Mouse (Mus musculus) small intestine, adult 2 months (tissue): ENCODE data around the gene Ifit3b. TPM values are rescaled to one million over a fixed set of nuclear protein-coding genes. Genes with fewer than 3 reads are reported as not detected.

Experiments
- H3K27ac ChIP-seq: fragments of 200-500 bp; 2 replicates; pipeline ENCODE4 v1.5.1; 2012; ENCODE audit warnings: low read depth, low read length, control low read depth, inconsistent platforms; ENCODE audit not compliant: insufficient read depth
- H3K27me3 ChIP-seq: fragments of 200-500 bp; 2 replicates; pipeline ENCODE4 v1.6.1; 2012; ENCODE audit warnings: mild to moderate bottlenecking, moderate library complexity, low read length, inconsistent platforms; ENCODE audit not compliant: control insufficient read depth, insufficient read depth
- H3K36me3 ChIP-seq: fragments of 200-500 bp; 2 replicates; pipeline ENCODE4 v1.6.1; 2012; ENCODE audit warnings: mild to moderate bottlenecking, low read length, control low read depth, inconsistent platforms; ENCODE audit not compliant: control insufficient read depth, insufficient read depth
- H3K4me1 ChIP-seq: fragments of 200-500 bp; 2 replicates; pipeline ENCODE4 v1.6.1; 2012; ENCODE audit warnings: low read length, inconsistent platforms, mixed read lengths; ENCODE audit not compliant: control insufficient read depth, insufficient read depth, insufficient read length
- H3K4me3 ChIP-seq: fragments of 200-500 bp; 2 replicates; pipeline ENCODE4 v1.5.1; 2012; ENCODE audit warnings: low read depth, mild to moderate bottlenecking, control low read depth, inconsistent platforms, low read length, moderate library complexity
- CTCF ChIP-seq: fragments of 200-500 bp; IDR thresholded peaks from 2 replicates; pipeline ENCODE4 v1.5.1; 2012; ENCODE audit warnings: low read depth, mild to moderate bottlenecking, control low read depth, inconsistent platforms, low read length, moderate library complexity, mixed read lengths; ENCODE audit not compliant: insufficient replicate concordance, insufficient read length; ENCODE audit errors: extremely low read depth
- POLR2A ChIP-seq: fragments of 200-500 bp; IDR thresholded peaks from 2 replicates; pipeline ENCODE4 v1.6.1; 2012; ENCODE audit warnings: low read depth, mild to moderate bottlenecking, control low read depth, inconsistent platforms, low read length, moderate library complexity
- WGBS: fragments of 180-500 bp; shearing (Covaris S2); methylation state at CpG from one replicate; pipeline ENCODE4 v1.1.7; 2018; 5-methylcytosine and 5-hydroxymethylcytosine counted together
- polyA plus RNA-seq: library from polyadenylated mRNA; depleted of rRNA; stranded (reverse); fragments of >200 nt; gene quantifications from 2 replicates; pipeline ENCODE4 v1.2.3, GENCODE M21; 2012; rRNA removed

Gene Ifit3b
- polyA plus RNA-seq, 1 experiment, result 0.90 TPM

DNA sequence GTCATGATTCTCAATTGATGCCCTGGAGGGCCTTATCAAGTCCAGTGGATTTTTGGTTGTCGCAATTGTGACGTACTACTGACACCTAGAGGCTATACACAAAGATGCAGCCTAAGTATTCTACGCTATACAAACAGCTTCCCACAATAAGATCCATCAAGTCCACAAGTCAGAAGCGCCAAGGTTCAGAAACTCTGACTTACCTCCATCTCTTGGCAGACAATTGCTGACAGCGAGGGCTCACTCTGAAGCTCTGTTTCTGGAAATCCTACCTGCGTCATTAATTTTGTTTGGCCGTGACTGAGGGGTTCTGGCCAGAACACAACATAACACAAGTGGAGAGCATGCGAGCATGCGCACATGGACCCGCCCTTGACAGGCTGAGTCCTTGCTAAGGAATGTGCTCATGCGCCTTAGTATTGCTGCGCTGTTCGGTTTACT is 54.3 kb downstream of the Ifit3b start:
- H3K36me3 ChIP-seq, result no peaks in the 10 kb centered on the region
- 10% methylated on average over 13 of the region's 13 CpGs for WGBS
- H3K27ac ChIP-seq, result no peak overlapping the region
- no peaks in the 10 kb centered on the region for H3K27me3 ChIP-seq
- H3K4me3 ChIP-seq, result peak overlapping the region; percentile 59
- no peaks in the 10 kb centered on the region for H3K4me1 ChIP-seq
- TF ChIP-seq CTCF, result no peak
- no peak for TF ChIP-seq POLR2A

DNA sequence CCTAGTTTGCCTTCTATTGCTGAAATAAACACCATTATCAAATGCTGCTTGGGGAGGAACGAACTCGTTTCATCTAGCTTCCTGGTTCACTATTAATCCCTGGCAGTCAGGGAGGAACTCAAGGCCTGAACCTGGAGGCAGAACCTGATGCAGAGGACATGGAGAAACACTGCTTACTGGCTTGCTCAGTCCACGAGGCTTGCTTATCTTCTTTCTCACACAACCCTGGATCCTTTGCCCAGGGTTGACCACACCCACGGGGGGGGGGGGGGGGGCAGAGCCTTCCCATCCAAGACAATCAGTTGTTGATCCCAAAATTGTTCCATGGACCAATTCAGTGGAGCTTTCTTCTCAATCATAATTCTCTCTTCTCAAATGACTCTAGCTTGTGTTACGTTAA is 55.0 kb downstream of the Ifit3b start:
- Histone ChIP-seq H3K27ac (no peak overlapping the region), H3K27me3 (no peaks in the 10 kb centered on the region), H3K4me3 (no peak overlapping the region), H3K4me1 (no peaks in the 10 kb centered on the region), H3K36me3 (no peaks in the 10 kb centered on the region)
- TF ChIP-seq CTCF (no peak), POLR2A (no peak)
- 31% methylated on average over 5 of the region's 5 CpGs for WGBS

Other genes starting within 250 kb of the Ifit3b start
- gene Ch25h, start 132.8 kb upstream of the Ifit3b start, polyA plus RNA-seq, result 6.6 and 7.6 TPM in 2 replicates
- gene Lipa, start 80.5 kb upstream of the Ifit3b start, polyA plus RNA-seq, result 17.9 and 21.7 TPM in 2 replicates
- gene Ifit2, start 57.3 kb upstream of the Ifit3b start, polyA plus RNA-seq, result 0.08 and 0.25 TPM in 2 replicates
- 0.38 and 2.7 TPM in 2 replicates for gene Ifit3, start 24.4 kb upstream of the Ifit3b start, polyA plus RNA-seq
- 6.3 and 8.4 TPM in 2 replicates for gene Ifit1bl1, start 6.0 kb upstream of the Ifit3b start, polyA plus RNA-seq
- 4.8 and 11.3 TPM in 2 replicates for gene Ifit1bl2, start 32.8 kb downstream of the Ifit3b start, polyA plus RNA-seq
- 2.8 and 15.4 TPM in 2 replicates for gene Ifit1, start 32.9 kb downstream of the Ifit3b start, polyA plus RNA-seq
- gene Slc16a12, start 139.3 kb downstream of the Ifit3b start, polyA plus RNA-seq, result 1.1 and 1.3 TPM in 2 replicates